Mouse (Mus musculus) testis, adult 2 months (tissue): ENCODE measurements around the gene Lgals7.

Experiments used
- CTCF ChIP-seq: fragments of 200-500 bp; IDR thresholded peaks from 2 replicates; pipeline ENCODE4 v1.5.1; 2012; ENCODE audit warnings: low read depth, mild to moderate bottlenecking, inconsistent platforms, low read length, moderate library complexity; ENCODE audit not compliant: control insufficient read depth, insufficient read depth, insufficient replicate concordance
- POLR2A ChIP-seq: fragments of 200-500 bp; IDR thresholded peaks from 2 replicates; pipeline ENCODE4 v1.6.1; 2012; ENCODE audit warnings: low read depth, mild to moderate bottlenecking, inconsistent platforms, low read length, moderate library complexity; ENCODE audit not compliant: control insufficient read depth

GRCm38 (mm10) chr7:28818436-28818835 lies 45.2 kb upstream of the Lgals7 start:
- TF ChIP-seq POLR2A, result no peak
- no peak for TF ChIP-seq CTCF
